Mouse (Mus musculus) retina, embryonic 14.5 days (tissue): ENCODE results near the gene Lpcat4.
"Not testable (repeated sequence)": the region's sequence is repeated elsewhere in the genome, so short reads cannot be mapped to it uniquely, and the experiment has no call there.

ENCODE experiments used
- DNase-seq: peaks from one replicate; pipeline ENCODE4 v3.0.0-alpha.2; 2015; ENCODE audit warnings: low spot score

Lpcat4 gene

DNA sequence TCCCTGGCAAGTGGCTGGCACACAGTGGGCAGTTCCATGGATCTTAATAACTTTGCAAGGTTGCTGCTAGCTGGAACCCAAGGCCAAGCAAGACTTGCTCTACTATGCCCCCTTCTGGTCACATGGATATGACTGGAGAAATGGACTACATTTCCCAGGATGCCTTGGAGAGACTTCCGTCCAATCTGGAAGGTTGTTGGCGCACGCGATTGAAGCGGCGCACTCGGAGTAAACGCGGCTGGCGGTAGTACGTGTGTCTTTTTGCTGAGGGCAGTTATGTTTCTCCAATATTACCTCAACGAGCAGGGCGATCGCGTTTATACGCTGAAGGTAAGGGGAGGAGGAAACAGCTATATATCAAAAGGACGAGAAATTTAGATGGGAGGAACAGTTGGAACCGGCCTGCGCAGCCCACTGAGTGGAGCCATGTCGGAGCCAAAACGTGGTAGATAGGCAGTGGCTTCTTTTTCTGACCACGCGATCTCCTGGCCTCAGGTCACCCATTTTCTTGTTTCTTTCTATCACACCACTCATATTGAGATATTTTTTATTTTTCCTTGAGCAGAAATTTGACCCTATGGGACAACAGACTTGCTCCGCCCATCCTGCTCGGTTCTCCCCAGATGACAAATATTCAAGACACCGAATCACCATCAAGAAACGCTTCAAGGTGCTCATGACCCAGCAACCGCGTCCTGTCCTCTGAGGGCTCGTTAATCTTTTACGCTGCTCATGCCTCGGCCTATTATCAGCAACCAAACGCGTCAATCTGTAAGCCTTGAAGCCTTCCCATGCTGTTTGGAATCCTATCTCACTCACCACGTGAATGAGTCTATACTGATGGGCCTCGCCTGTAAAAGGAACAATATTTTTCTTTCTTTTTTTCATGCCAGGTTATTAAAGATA lies 22.7 kb downstream of the Lpcat4 start, which contains the start of gene Nop10:
Gene Nop10, plus strand, starts transcription at position 179 of the 906 bp plus-strand sequence.
- peak; percentile 95 for DNase-seq

DNA sequence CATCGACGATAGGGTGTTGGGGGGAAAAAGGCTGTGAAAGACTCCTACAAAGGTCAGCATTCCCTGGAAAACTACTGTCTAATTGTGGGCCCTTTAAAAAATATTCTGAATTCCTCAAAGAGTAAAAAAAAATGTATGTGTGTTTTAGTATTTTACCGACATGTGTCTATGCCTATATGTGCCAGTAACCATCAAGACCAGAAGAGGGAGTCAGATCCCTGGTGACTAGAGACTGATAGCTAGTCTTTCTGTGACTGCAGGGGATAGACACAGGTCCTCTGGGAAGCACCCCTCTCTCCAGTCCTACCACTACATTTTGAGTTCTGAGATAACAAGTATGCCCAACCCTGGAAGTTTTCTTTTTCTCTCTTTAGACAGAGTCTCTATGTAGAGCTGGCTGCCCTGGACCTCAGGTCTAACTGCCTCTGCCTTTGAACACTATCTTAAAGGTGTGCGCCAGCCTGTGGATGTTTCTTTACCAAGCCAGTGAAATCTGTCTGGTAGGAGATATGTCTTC lies 23.6 kb downstream of the Lpcat4 start:
- peak; percentile 25 for DNase-seq

DNA sequence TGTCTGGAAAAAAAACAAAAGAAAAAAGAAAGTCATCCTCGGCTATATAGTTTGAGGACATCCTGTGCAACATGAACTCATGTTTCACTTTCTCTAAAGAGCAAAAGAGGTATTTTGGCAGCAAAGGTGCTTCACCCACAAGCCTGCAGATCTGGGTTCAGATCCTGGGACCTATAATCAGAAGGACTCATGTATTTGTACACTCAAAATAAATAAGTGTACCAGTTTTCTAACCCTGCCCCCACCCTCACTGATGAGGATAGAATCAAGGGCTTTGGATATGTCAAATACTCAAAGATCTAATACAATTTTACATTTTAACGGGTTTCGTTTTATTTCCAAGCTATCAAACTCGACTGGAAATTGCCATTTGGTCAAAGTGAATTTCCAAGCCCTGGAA lies 25.1 kb downstream of the Lpcat4 start:
- no peak for DNase-seq

DNA sequence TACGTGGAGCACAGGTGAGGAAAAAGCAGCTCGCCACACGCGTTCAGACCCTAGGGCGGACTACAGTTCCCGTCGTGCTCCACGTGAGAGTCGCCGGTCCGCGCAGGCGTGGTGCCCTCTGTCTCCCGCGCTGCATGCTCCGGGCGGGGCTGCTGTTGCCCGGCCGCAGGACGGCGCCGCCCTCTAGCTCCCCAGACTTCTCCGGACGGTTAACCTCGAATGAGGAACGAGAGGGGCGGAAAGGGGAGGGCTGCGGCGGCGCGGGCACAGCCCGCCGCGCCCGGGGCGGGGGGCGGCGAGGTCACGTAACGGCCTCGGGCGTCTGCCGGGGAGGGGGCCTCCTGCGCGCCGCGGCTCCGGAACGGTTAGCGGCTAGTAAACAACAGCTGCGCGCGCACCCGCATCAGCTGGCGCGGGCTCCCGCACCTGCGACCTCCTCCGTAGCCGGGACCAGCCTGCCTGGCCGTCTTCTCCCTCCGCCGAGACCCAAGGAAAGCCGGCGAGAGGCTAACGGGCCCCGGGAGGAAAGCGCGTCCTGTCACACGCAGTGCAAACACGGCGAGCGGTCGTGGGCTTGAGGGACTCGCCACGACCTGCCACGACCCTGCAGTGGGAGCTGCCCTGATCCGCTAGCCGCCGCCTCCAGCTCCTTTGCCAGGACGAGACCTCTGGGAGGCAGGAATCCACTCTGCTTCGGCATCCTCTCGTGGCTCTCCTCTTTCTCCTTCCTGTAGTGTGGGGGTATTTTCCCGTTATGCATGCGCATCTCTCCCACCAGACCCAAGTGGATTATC lies 26.4 kb downstream of the Lpcat4 start, which contains the start of gene Slc12a6:
Gene Slc12a6, plus strand, starts transcription at position 378 of the 794 bp plus-strand sequence.
- peak; percentile 91 for DNase-seq

DNA sequence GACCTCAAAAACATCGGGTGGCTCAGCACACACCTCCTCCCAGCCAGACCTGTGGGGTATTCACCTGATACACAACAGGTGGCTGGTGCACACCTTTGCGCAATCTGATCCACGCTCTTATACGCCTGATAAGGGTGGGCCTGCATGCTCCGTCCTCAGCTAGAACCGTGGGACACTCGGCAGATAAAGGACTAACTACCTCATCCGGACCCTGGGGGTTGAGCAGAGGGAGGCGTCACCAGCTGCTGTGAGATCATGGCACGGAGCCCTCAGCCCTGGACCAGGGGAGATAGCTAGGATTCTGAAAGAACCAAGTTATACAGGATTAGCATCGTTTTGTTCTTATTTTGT lies 26.9 kb downstream of the Lpcat4 start, which contains the start of gene Gm21985:
Gene Gm21985, plus strand, starts transcription at position 73 of the 351 bp plus-strand sequence.
- DNase-seq = peak; percentile 54

DNA sequence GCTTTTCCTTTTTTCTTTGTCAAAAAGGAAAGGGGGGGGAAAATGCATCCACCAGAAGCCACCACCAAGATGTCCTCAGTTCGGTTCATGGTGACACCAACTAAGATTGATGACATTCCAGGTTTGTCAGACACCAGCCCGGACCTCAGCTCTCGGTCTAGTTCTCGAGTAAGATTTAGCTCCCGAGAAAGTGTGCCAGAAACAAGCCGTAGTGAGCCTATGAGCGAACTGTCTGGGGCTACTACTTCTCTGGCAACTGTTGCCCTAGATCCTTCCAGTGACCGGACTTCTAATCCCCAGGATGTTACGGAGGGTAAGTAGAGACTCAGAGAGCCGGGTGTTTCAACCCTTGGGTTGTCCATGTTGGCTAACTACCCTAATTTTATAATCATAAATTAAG lies 27.5 kb downstream of the Lpcat4 start:
- peak; percentile 32 for DNase-seq

DNA sequence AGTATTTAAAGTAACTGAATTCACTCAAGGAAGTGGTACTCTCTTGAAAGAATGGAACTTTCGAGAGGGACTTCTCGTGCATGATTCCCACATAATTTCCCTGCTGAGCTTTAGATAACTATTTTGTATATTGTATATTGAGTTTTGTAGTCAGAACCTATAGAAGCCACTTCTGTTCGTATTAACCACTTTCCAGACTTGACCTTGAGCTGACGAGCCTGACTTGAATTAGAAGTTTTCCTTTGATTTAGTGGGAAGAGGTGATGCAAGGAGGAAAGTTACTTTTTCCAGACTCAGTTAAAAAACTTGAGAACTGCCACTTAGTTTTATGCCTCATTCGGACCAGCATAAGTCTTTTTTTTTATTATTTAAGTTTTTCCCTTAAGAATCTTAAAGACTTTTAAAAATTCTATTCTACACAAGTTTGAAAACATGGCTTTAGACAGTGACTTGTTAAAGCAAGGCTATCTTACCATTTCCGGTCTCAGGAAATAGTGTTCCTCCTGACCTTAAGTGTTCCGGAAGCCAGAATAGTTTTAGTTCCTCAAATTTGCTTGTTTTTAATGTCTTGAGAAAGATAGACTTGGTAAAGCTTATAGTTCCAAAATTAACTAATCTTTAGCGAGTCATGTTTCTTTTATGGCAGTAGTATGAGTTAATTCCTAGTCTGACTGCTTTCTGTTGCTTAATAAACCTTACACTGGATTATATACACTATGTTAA lies 28.4 kb downstream of the Lpcat4 start:
- no peak for DNase-seq

DNA sequence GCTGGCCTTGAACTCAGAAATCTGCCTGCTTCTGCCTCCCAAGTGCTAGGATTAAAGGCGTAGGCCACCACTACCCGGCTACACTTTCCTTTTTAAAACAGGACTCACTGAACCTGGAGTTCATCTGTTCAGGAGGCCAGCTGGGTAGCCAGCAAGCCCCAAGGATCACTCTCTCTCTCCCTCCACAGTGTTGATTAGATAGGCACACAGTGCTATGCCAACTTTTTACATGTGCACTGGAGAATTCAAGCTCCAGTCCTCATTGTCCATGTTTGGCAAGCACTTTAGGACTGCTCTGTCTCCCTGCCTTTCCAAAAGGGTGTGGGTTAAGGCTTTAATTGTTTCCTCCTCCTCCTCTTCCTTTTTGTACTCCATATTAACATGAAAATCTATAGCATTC lies 30.7 kb downstream of the Lpcat4 start:
- DNase-seq = no peak

DNA sequence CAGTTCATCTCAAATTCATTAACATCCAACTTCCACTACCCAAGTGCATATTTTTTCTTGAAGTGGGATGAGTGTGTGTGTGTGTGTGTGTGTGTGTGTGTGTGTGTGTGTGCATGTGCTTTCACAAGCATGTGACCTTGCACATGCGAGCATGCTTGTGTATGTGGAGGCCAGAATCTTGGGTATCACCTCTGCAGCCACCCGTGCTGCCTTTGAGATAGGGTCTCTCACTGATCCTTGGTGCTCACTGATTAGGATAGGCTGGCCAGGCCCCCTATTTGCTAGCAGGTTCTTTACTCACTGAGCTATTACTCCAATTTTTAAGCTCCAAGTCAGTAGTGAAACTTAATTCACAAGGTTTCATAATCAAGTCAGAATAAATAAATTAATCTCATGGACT lies 33.6 kb downstream of the Lpcat4 start:
- DNase-seq = no peak

DNA sequence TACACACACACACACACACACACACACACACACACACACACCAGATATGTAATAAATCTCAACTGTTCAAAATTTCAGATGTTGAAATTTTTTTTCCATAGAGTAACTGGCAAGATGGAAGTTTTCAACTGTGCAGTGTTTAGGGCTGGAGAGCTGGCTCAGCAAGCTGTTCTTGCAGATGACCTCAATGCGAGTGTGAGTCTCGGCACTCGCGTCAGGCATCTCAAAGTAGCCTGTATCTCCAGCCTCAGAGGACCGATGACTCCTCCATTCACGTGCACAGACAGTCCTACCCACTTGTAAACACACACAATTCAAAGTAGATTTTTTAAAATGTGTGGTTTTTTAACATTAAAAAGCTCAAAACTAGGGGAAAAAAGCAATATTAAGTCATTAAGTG lies 34.2 kb downstream of the Lpcat4 start:
- DNase-seq = no peak

DNA sequence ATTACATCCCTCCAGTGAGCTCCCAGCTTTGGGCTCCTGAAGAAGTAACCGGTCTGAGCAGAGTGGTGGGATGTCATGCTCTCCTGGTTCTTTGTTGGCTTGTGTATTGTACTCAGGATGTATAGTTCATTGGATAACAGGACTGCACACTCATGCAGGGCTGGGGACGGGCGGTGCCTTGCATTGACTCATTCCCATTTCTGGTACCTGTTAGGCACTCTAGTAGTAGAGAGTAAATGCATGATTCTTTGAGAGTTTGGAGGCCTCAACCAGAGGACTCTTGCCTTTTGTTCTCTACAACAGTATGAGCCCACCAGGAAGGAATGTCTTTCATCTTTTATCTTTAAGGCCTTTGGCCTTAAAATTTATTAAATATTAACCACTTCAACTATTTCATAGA lies 37.6 kb downstream of the Lpcat4 start:
- DNase-seq = no peak

DNA sequence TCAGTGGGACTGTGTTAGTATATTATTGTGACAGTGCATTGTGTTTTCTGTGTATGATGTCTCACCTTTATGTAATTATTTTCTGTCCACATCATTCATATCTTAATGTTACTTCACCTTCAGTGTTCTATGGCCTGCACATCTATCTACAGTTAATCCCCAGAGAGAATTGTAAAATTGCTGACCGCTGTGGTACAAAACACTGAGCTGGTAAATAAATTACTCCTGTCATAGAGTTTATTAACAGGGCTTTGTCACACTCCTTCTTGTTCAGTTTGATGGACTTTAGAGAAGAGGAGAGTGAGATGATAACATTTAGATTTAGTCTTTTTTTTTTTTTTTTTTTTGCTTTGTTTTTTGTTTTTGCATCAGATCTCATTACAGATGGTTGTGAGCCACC lies 43.6 kb downstream of the Lpcat4 start:
- no peak for DNase-seq

DNA sequence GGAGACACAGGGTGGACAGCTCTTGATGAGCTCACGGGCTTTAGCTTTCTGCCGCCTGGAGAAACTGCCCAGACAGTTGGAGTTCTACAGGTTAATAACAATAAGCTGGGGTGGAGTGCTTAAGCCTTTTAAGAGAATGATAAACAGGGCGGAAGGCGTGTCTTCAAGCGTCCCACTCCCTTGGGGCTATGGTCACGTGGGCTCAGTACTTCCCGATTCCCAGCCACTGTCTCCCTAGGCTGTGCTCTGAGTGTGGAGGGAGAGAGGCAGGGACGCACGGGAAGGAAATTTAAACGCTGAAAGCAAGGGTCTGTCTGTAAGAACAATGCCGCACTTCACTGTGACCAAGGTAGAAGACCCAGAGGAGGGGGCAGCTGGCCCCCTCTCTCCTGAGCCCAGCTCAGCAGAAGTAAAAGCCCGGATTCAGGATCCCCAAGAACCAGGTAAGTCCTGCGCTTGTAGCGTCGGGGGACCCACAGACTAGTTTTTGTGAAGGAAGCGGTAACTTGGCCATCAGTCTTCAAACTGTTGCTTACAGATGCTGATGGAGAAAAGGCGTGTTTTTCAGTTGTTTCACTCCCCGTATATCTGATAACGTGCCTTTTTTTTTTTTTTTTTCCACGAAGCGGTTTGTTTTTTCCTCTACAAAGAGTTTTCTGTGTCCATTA lies 45.2 kb downstream of the Lpcat4 start:
- DNase-seq = peak; percentile 79

DNA sequence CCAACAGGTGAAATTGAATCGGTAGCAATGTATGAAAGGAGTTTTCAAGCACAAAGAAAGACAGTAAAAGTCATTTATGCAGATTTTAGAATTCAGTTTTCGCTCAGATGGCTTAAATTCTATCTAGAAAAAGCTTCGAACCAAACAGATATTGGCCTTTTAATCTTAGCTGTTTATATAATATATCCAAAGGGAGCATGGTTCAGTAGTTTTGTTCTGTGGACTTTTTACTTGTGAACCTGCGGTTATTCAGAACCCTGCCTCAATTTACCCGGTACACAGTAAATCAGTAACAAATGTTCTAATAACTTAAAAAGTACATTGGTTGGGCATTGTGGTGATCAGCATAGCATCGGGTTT lies 45.7 kb downstream of the Lpcat4 start:
- DNase-seq = no peak

DNA sequence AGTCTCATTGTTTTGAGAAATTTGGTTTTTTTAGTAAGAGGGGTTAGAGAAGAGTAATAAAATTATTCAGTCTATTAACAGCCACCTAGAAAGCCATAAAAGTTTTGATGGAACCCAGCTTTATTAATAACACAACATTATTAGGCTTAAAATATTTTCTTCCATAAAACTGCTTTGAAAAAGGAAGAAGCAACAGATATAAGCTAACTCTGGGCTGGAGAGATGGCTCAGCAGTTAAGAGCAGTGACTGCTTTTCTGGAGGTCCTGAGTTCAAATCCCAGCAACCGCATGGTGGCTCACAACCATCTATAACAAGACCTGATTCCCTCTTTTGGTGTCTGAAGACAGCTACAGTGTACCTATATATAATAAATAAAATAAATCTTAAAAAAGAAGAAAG lies 46.8 kb downstream of the Lpcat4 start:
- not testable (repeated sequence) for DNase-seq

DNA sequence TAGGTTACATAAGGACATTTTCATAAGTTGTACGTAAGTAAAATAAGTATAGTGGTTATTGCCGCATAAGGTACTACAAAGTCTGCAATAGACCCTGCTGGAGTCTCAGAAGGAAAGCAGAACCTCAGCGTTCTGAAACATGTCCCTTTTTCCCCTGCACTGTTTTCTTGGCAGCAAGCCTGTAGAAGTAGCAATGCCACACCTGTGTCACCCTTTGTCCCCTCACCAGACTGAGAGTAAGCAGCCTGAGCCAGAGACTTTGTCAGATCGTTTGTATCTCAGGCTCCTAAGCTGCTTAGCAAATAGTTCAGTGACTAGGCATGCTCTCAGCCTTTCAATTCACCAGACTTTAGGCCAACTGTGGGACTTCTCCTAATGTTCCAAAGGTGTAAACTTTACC lies 47.8 kb downstream of the Lpcat4 start:
- no peak for DNase-seq

DNA sequence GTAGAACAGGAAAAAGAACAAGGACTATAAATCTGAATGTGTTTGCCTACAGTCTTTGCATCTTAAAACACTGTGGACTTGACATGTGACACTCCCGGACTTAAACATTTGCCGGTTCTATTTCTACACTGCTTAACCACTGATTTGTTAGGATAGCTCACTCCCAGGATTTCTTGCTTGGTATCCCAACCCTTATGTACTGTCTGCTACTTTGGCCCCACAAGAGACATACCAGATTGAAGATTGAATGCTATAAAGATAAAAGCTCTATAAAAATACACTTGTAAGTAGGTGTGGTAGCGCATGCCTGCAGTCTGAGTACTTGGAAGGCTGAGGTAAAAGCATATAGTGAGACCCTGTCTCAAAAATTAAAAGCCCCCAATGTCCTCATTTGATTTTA lies 50.2 kb downstream of the Lpcat4 start:
- no peak for DNase-seq

DNA sequence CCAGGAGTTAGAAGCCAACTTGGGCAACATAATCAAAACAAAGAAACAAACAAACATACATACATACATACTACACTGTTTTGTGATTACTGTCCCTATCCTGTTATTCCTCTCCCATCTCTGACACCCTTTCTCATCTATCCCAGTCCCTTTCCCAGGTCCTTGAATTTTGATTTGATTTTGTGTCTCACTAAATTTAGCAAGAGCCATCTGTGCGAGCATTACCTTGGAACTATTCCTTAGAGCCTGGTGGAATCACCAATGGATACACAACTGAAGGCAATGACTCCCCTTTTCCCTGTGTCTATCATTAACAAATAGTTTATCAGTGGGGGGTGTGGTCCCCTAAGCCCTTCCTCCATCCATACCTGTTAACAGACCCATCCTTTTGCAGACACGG lies 53.6 kb downstream of the Lpcat4 start:
- DNase-seq = no peak

DNA sequence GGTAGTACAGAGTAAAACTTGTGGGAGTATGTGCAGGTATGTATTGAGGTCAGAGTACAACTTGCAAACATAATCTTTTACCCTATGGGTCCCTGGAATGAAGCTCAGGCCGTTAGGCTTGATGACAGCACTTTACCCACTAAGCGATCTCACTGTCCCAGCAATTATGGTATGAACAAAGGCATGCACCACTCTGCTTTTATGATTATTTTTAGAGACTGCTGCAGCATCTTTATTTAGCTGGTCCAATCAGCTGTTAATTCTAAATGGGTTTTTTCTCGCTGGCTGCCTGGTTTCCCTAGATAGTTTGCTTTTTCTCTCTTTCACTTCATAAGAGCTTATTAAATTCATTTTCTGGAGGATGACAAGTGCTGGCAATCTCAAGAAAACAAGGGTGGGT lies 56.9 kb downstream of the Lpcat4 start:
- DNase-seq = no peak
